Mouse (Mus musculus) retina, postnatal 7 days (tissue): ENCODE data around the gene Hmg20b.

Experiments used
- DNase-seq: peaks from one replicate; pipeline ENCODE4 v3.0.0-alpha.2; 2012; ENCODE audit warnings: low read depth, low spot score

Gene Hmg20b

DNA sequence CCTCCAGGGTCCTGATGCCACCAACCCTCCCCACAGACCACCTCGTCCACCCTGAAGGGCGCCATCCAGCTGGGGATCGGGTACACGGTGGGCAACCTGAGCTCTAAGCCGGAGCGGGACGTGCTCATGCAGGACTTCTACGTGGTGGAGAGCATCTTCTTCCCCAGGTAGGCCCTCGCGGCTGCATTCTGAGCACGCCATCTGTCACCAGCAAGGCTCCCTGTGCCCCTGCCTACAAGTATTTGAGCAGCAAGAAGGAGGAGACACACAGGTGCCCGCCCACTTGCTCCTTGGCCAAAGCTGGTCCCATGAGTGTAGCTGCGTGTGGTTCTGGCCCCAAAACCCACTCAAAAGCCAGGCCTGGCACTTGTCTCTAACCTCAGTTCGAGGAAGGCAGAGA is 44.6 kb downstream of the Hmg20b start:
- DNase-seq: no peak

DNA sequence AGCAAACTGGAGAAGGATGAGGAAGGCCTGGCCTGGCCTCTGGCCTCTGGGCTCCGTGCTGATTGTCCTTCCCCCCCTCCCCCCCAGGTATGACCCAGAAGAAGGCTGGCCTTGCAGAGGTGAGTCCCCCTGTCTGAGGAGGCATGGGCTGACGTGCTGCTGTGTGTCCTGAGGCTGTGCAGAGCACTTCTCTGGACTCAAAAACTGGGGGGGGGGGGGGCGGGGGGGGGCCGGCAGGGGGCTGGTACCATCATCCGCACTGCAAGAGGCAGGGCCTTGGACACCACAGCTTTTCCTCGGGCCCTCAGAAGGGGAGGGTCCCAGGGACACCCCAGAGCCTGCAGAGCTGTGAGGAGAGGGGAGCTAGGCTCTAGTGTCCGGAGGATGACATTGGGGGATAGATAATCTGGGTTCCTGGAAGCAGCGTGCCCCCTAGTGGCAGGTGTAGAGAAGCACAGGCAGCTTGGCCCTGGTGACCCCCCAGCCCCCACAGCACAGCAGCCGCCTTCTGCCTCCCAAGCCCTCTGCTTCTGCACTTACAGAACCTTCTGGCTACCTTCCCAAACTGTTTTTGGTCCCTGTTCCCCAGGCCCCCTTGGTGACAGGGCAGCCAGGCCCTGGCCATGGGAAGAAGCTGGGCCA is 45.6 kb downstream of the Hmg20b start:
- peak; percentile 50 for DNase-seq

DNA sequence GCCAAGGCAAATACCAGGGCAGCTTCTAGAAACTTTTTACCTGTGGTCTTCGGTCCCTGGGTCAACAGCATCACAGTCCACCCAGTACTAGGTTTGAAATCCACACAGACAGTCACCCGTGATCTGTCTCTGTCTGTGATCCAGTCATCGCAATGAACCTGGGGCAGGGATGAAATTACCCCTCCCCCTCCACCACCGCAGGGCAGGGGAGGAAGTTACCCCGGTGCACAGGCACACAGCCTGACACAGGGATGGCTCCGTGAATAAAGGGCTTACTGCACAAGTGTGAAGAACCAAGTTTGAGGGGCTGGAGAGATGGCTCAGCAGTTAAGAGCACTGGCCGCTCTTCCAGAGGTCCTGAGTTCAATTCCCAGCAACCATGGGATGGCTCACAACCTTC is 46.5 kb downstream of the Hmg20b start:
- DNase-seq: no peak

DNA sequence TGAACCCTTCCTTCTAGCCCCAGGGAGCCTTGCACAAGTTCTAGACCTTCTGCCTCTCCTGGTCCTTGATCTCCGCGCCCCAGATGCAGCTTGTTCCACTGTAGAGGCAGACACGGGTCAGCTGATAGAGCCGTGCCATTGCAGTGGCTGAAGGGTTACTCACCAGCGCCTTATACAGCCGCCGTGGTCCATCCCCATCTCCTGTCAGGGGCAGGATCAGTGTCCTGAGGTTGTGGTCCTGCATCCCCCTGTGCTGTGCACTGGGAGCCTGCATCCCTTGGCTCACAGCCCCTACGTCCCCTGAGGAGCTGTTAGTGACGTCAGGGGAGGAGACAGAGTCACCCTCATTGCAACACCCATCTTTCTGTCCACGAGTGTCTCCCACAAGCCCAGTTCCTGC is 47.0 kb downstream of the Hmg20b start:
- DNase-seq: no peak

GRCm38 (mm10) chr10:81302781-81303218 is 47.5 kb downstream of the Hmg20b start:
- DNase-seq: no peak

DNA sequence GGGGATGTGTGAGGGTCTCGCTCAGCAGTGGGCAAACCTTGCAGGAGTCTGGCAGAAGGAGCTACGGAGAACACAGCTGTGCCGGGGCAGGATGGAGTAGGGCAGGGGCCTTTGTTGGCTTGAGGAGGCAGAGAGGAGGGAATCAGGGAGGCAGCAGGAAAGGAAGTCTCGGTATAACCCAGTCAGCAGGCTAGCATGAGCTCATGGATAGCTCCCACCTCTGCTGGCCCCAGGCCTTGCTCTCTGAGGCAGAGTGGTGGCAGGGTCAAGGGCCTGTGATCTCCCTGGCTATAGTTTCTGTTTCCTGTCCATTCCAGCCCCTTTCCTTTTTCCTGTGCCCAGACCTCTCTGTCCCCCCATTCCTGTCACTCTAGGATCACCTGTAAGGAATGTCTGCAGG is 48.0 kb downstream of the Hmg20b start:
- no peak for DNase-seq

- DNase-seq: no peak
Observed at GRCm38 (mm10) chr10:81301321-81301720, 49.0 kb downstream of the Hmg20b start.

GRCm38 (mm10) chr10:81300352-81300907 is 49.9 kb downstream of the Hmg20b start:
- DNase-seq: no peak

GRCm38 (mm10) chr10:81299585-81300351 is 50.5 kb downstream of the Hmg20b start:
- DNase-seq: no peak

DNA sequence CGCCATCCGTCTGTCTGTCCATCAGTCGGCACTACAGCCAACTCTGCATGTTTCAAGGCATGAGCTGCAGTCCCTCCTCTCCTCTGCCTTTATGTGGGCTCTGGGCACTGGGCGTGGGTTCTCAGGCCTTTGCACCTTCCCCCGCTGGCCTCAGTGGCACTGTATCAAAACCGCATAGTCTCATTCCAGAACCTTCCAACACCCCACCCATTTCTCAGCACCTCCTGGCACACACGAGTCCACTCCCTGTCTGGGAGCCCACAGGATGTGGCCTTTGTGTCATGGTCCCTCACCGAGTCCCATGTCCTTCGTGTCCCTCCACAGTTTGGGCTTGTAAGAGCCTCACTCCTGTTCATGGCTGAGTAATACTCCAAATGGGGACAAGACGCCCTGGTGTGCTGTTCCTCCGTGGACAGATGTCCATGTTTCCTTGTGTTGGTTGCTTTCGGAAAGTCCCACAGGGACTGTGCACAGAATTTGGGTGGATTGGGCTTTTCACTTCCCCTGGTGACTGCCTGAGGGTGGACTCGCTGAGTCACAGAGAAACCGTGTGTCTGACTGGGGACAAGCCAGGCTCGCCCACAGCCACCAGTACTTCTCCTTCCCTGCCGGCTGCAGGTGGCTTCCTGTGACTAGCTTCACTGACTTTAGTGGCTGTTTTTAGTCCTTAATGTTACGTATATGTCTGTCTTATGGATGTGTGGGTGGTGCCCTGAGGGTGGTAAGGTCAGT is 51.7 kb downstream of the Hmg20b start:
- no peak for DNase-seq

DNA sequence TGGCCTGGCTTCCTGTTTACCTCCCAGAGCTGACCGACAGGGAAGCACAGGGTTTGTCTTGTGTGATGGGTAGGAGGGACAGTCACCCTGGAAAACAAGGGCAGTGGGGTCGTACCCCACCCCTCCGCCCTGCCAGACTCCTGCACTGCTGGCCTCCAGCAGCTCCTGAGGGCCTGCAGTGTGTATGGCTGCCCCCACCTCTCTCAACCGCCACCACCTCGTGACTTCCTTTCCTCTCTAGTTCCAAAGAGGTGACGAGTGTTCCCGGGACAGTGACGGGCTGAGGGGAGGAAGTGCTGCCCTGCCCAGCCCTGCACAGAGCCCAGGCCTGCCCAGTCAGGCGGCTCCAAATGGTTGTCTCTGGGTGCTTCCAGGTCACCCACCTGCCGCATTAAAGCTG is 52.4 kb downstream of the Hmg20b start:
- no peak for DNase-seq

- no peak for DNase-seq
Observed at GRCm38 (mm10) chr10:81297246-81297645, 53.0 kb downstream of the Hmg20b start.
